Mouse (Mus musculus) brown adipose tissue, adult 24 weeks (tissue): Measurements from ENCODE around the gene Gatd1. TPM values are rescaled to one million over a fixed set of nuclear protein-coding genes. Genes with fewer than 3 reads are reported as not detected.

Experiments
- H3K27ac ChIP-seq: fragments of 200-500 bp; replicated peaks from 2 replicates; pipeline ENCODE4 v1.5.1; 2012; ENCODE audit warnings: low read depth, mild to moderate bottlenecking, low read length
- H3K4me1 ChIP-seq: fragments of 200-500 bp; 2 replicates; pipeline ENCODE4 v1.6.1; 2012; ENCODE audit warnings: low read length, mixed read lengths; ENCODE audit not compliant: control insufficient read depth, insufficient read depth, insufficient read length
- H3K4me3 ChIP-seq: fragments of 200-500 bp; 2 replicates; pipeline ENCODE4 v1.5.1; 2012; ENCODE audit warnings: low read depth, mild to moderate bottlenecking, low read length, moderate library complexity; ENCODE audit not compliant: insufficient read depth
- polyA plus RNA-seq: library from polyadenylated mRNA; stranded (reverse); fragments of >200 nt; gene quantifications from 2 replicates; pipeline ENCODE4 v1.2.4, GENCODE M21; 2012; ENCODE audit not compliant: missing spikeins, insufficient read depth, insufficient read length

The Gatd1 gene
- 19.9 and 23.3 TPM in 2 replicates for polyA plus RNA-seq

- Histone ChIP-seq H3K4me1 (no peaks in the 10 kb centered on the region), H3K27ac (peak within 1 kb of the TSS; percentile 83), H3K4me3 (peak within 1 kb of the TSS; percentile 82)
Measured at GRCm38 (mm10) chr7:141413809-141414584, at the start of gene Gatd1. Gatd1 (minus strand) TSS chr7:141414136.

GRCm38 (mm10) chr7:141462333-141462821 is 48.4 kb upstream of the Gatd1 start:
- Histone ChIP-seq H3K4me1 (peaks cover 25% of the 10 kb centered on the region), H3K4me3 (peak overlapping the region; percentile 66), H3K27ac (peak overlapping the region; percentile 90)

GRCm38 (mm10) chr7:141461521-141462332 is 47.8 kb upstream of the Gatd1 start:
- peak overlapping the region; percentile 90 for H3K27ac ChIP-seq
- peaks cover 26% of the 10 kb centered on the region for H3K4me1 ChIP-seq
- peak overlapping the region; percentile 66 for H3K4me3 ChIP-seq

GRCm38 (mm10) chr7:141460391-141461113 is 46.6 kb upstream of the Gatd1 start, which contains the start of gene Cracr2b:
Cracr2b (plus strand) TSS chr7:141461094.
- H3K4me3 ChIP-seq: peak within 1 kb of the TSS; percentile 66
- H3K27ac ChIP-seq: peak within 1 kb of the TSS; percentile 90
- H3K4me1 ChIP-seq: peaks cover 25% of the 10 kb centered on the region

- Histone ChIP-seq H3K27ac (peak overlapping the region; percentile 90), H3K4me3 (no peak overlapping the region), H3K4me1 (peaks cover 25% of the 10 kb centered on the region)
Measured at GRCm38 (mm10) chr7:141460001-141460390, 46.1 kb upstream of the Gatd1 start.

- peaks cover 25% of the 10 kb centered on the region for H3K4me1 ChIP-seq
- no peak overlapping the region for H3K4me3 ChIP-seq
- peak overlapping the region; percentile 9 for H3K27ac ChIP-seq
Measured at GRCm38 (mm10) chr7:141459301-141459711, 45.4 kb upstream of the Gatd1 start.

- peak overlapping the region; percentile 9; the same call in 1 of the 2 replicates for H3K27ac ChIP-seq
- H3K4me3 ChIP-seq: no peak overlapping the region; the same call in 1 of the 2 replicates
Measured at GRCm38 (mm10) chr7:141458661-141459060, 44.7 kb upstream of the Gatd1 start.

GRCm38 (mm10) chr7:141457986-141458660 is 44.2 kb upstream of the Gatd1 start:
- H3K27ac ChIP-seq: peak overlapping the region; percentile 97
- H3K4me1 ChIP-seq: peaks cover 27% of the 10 kb centered on the region
- H3K4me3 ChIP-seq: peak overlapping the region; percentile 4

More at GRCm38 (mm10) chr7:141458661-141459060, 44.7 kb upstream of the Gatd1 start:
- peaks cover 25% of the 10 kb centered on the region for H3K4me1 ChIP-seq

GRCm38 (mm10) chr7:141457236-141457635 is 43.3 kb upstream of the Gatd1 start:
- Histone ChIP-seq H3K27ac (peak overlapping the region; percentile 97), H3K4me1 (peaks cover 26% of the 10 kb centered on the region), H3K4me3 (peak overlapping the region; percentile 91)

GRCm38 (mm10) chr7:141456739-141457138 is 42.8 kb upstream of the Gatd1 start:
- peak overlapping the region; percentile 97 for H3K27ac ChIP-seq
- H3K4me3 ChIP-seq: peak overlapping the region; percentile 91

GRCm38 (mm10) chr7:141455610-141456314 is 41.8 kb upstream of the Gatd1 start:
- Histone ChIP-seq H3K4me1 (peaks cover 24% of the 10 kb centered on the region), H3K27ac (peak overlapping the region; percentile 97), H3K4me3 (peak overlapping the region; percentile 91)

More at GRCm38 (mm10) chr7:141456739-141457138, 42.8 kb upstream of the Gatd1 start:
- peaks cover 26% of the 10 kb centered on the region for H3K4me1 ChIP-seq

GRCm38 (mm10) chr7:141454967-141455551 is 41.1 kb upstream of the Gatd1 start, which contains the start of gene Pnpla2:
Pnpla2 (plus strand) TSS chr7:141455198.
- H3K4me3 ChIP-seq: peak within 1 kb of the TSS; percentile 91
- peak within 1 kb of the TSS; percentile 97 for H3K27ac ChIP-seq
- H3K4me1 ChIP-seq: peaks cover 23% of the 10 kb centered on the region

- H3K4me1 ChIP-seq: peaks cover 17% of the 10 kb centered on the region
- H3K4me3 ChIP-seq: no peak overlapping the region
- H3K27ac ChIP-seq: peak overlapping the region; percentile 26
Measured at GRCm38 (mm10) chr7:141453636-141454035, 39.7 kb upstream of the Gatd1 start.
